Mouse (Mus musculus): ENCODE results near the gene Alk. TPM values are rescaled to one million over a fixed set of nuclear protein-coding genes. Genes with fewer than 3 reads are reported as not detected.

Alk gene
- polyA plus RNA-seq, 1 experiment from 2014 or later: 0.61 TPM

DNA sequence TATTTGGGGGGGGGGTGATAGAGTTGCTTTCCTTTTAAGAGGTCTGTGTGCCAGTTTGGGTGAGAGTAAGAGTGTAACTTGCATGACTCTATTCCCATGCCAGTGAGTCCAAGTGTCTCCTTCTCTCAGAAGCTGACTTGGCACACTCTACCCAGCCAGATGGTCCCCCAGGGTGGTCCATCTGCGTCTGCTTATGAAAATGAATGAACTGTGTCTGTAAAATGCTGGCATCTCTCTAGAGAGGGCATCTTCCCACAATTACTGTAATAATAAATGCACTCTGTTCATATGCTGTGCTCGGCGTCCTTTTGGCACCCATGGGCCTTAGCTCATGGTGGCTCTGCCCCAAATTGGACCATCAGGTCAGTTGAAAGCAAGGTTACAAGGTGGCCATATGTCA, 589.2 kb downstream of the Alk start:
- no peak for ATAC-seq (ENCODE audit: low FRiP score, low TSS enrichment)
- Histone ChIP-seq H3K4me3 (ENCODE audit: low read depth, low read length) (no peak overlapping the region), H3K36me3 (ENCODE audit: control insufficient read depth, insufficient read depth, low read length) (no peaks in the 10 kb centered on the region), H3K9me3 (ENCODE audit: control insufficient read depth, low read length) (no peaks in the 10 kb centered on the region), H3K4me2 (replicated peaks; ENCODE audit: low read depth) (no peak overlapping the region), H3K9ac (ENCODE audit: low read length) (no peak overlapping the region), H3K27ac (replicated peaks) (no peak overlapping the region), H3K27me3 (ENCODE audit: control insufficient read depth, insufficient read depth, low read length) (no peaks in the 10 kb centered on the region), H3K4me1 (replicated peaks; ENCODE audit: control insufficient read depth, insufficient read depth) (no peaks in the 10 kb centered on the region)
- WGBS: 73% methylated on average over 3 of the region's 3 CpGs
- no peak for DNase-seq (ENCODE audit: low spot score)
- TF ChIP-seq EP300 (optimal IDR thresholded peaks at IDR 0.05) (no peak), CTCF (IDR thresholded peaks at IDR 0.05; ENCODE audit: low read depth) (no peak)

DNA sequence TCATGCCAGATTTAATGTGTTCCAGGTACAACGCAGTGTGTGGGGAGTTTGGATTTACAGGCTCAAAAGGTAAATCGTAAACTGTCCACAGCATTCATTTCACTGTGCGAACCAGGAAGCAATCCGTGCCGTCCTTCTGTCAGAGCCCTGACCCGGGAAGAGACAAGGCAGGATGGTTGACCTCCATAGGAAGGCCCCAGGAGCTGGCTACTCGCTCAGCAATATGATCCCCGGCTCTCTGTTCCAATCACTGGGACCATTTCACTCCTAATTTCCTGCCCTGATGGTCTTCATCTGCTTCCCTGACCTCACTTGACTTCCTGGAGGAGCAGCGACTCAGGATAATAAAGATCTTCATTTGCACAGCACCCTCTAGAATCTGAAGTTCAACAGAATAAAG, 591.7 kb downstream of the Alk start:
- DNase-seq (ENCODE audit: low spot score) (no peak), ATAC-seq (ENCODE audit: low FRiP score, low TSS enrichment) (no peak)
- 74% methylated on average over 9 of the region's 9 CpGs for WGBS
- Histone ChIP-seq H3K9me3 (ENCODE audit: control insufficient read depth, low read length) (no peaks in the 10 kb centered on the region), H3K27ac (replicated peaks) (no peak overlapping the region), H3K4me2 (replicated peaks; ENCODE audit: low read depth) (no peak overlapping the region), H3K4me1 (replicated peaks; ENCODE audit: control insufficient read depth, insufficient read depth) (no peaks in the 10 kb centered on the region), H3K9ac (ENCODE audit: low read length) (no peak overlapping the region), H3K36me3 (ENCODE audit: control insufficient read depth, insufficient read depth, low read length) (no peaks in the 10 kb centered on the region), H3K4me3 (ENCODE audit: low read depth, low read length) (no peak overlapping the region), H3K27me3 (ENCODE audit: control insufficient read depth, insufficient read depth, low read length) (no peaks in the 10 kb centered on the region)
- TF ChIP-seq EP300 (optimal IDR thresholded peaks at IDR 0.05) (no peak), CTCF (IDR thresholded peaks at IDR 0.05; ENCODE audit: low read depth) (no peak)

DNA sequence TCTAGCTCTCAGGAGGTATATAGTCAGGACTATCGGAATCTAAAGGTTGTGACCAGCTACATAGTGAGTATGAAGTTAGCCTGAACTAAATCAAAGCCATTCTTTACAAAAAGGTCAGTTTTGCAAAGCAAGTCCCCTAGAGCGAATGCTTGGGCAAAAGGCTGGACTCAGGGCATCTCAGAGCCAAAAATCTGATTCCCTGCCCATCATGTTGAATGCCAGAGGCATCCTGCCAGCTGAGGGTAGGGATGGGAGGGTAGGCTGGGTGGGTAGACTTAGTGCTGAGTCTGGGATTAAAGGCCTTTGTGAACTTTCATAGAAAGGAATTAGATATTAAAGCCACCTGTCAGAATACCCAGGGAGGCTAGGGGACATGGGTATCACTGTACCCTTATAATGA, 594.6 kb downstream of the Alk start:
- Histone ChIP-seq H3K36me3 (ENCODE audit: control insufficient read depth, insufficient read depth, low read length) (no peaks in the 10 kb centered on the region), H3K4me1 (replicated peaks; ENCODE audit: control insufficient read depth, insufficient read depth) (no peaks in the 10 kb centered on the region), H3K4me2 (replicated peaks; ENCODE audit: low read depth) (no peak overlapping the region), H3K4me3 (ENCODE audit: low read depth, low read length) (no peak overlapping the region), H3K27me3 (ENCODE audit: control insufficient read depth, insufficient read depth, low read length) (no peaks in the 10 kb centered on the region), H3K27ac (replicated peaks) (no peak overlapping the region), H3K9ac (ENCODE audit: low read length) (no peak overlapping the region), H3K9me3 (ENCODE audit: control insufficient read depth, low read length) (no peaks in the 10 kb centered on the region)
- no peak for TF ChIP-seq CTCF (IDR thresholded peaks at IDR 0.05; ENCODE audit: low read depth)
- TF ChIP-seq EP300 (optimal IDR thresholded peaks at IDR 0.05): no peak
- no peak for ATAC-seq (ENCODE audit: low FRiP score, low TSS enrichment)
- no peak for DNase-seq (ENCODE audit: low spot score)
- 82% methylated on average over 2 of the region's 2 CpGs for WGBS

GRCm38 (mm10) chr17:72008389-72008788, 596.0 kb downstream of the Alk start:
- DNase-seq (ENCODE audit: low spot score): no peak
- no peak overlapping the region for H3K27ac ChIP-seq (replicated peaks)
- H3K27me3 ChIP-seq (ENCODE audit: control insufficient read depth, insufficient read depth, low read length): no peaks in the 10 kb centered on the region
- no peaks in the 10 kb centered on the region for H3K9me3 ChIP-seq (ENCODE audit: control insufficient read depth, low read length)
- no peak overlapping the region for H3K4me2 ChIP-seq (replicated peaks; ENCODE audit: low read depth)
- no peak for ATAC-seq (ENCODE audit: low FRiP score, low TSS enrichment)
- no peak overlapping the region for H3K4me3 ChIP-seq (ENCODE audit: low read depth, low read length)
- H3K9ac ChIP-seq (ENCODE audit: low read length): no peak overlapping the region
- 69% methylated on average over 5 of the region's 5 CpGs for WGBS
- no peaks in the 10 kb centered on the region for H3K4me1 ChIP-seq (replicated peaks; ENCODE audit: control insufficient read depth, insufficient read depth)
- TF ChIP-seq EP300 (optimal IDR thresholded peaks at IDR 0.05) (no peak), CTCF (IDR thresholded peaks at IDR 0.05; ENCODE audit: low read depth) (no peak)
- no peaks in the 10 kb centered on the region for H3K36me3 ChIP-seq (ENCODE audit: control insufficient read depth, insufficient read depth, low read length)

- DNase-seq (ENCODE audit: low spot score) (no peak), ATAC-seq (ENCODE audit: low FRiP score, low TSS enrichment) (no peak)
- Histone ChIP-seq H3K9ac (ENCODE audit: low read length) (no peak overlapping the region), H3K27ac (replicated peaks) (no peak overlapping the region), H3K9me3 (ENCODE audit: control insufficient read depth, low read length) (no peaks in the 10 kb centered on the region), H3K4me2 (replicated peaks; ENCODE audit: low read depth) (no peak overlapping the region), H3K36me3 (ENCODE audit: control insufficient read depth, insufficient read depth, low read length) (no peaks in the 10 kb centered on the region), H3K4me1 (replicated peaks; ENCODE audit: control insufficient read depth, insufficient read depth) (no peaks in the 10 kb centered on the region), H3K4me3 (ENCODE audit: low read depth, low read length) (no peak overlapping the region), H3K27me3 (ENCODE audit: control insufficient read depth, insufficient read depth, low read length) (no peaks in the 10 kb centered on the region)
- TF ChIP-seq CTCF (IDR thresholded peaks at IDR 0.05; ENCODE audit: low read depth): no peak
- no peak for TF ChIP-seq EP300 (optimal IDR thresholded peaks at IDR 0.05)
- 59% methylated on average over 6 of the region's 6 CpGs for WGBS
These were observed 599.1 kb downstream of the Alk start for GRCm38 (mm10) chr17:72005365-72005764.

GRCm38 (mm10) chr17:71999527-72000482, 604.6 kb downstream of the Alk start:
- H3K9ac ChIP-seq (ENCODE audit: low read length): no peak overlapping the region
- no peaks in the 10 kb centered on the region for H3K36me3 ChIP-seq (ENCODE audit: control insufficient read depth, insufficient read depth, low read length)
- WGBS: 69% methylated on average over 5 of the region's 5 CpGs
- no peaks in the 10 kb centered on the region for H3K27me3 ChIP-seq (ENCODE audit: control insufficient read depth, insufficient read depth, low read length)
- no peak overlapping the region for H3K27ac ChIP-seq (replicated peaks)
- no peak overlapping the region for H3K4me2 ChIP-seq (replicated peaks; ENCODE audit: low read depth)
- no peak overlapping the region for H3K4me3 ChIP-seq (ENCODE audit: low read depth, low read length)
- H3K4me1 ChIP-seq (replicated peaks; ENCODE audit: control insufficient read depth, insufficient read depth): no peaks in the 10 kb centered on the region
- H3K9me3 ChIP-seq (ENCODE audit: control insufficient read depth, low read length): no peaks in the 10 kb centered on the region
- no peak for TF ChIP-seq CTCF (IDR thresholded peaks at IDR 0.05; ENCODE audit: low read depth)
- TF ChIP-seq EP300 (optimal IDR thresholded peaks at IDR 0.05): no peak
- ATAC-seq (ENCODE audit: low FRiP score, low TSS enrichment) (no peak), DNase-seq (ENCODE audit: low spot score) (no peak)
